Mouse (Mus musculus) spleen, adult 2 months (tissue): ENCODE results near the gene Gm4559.

Experiments
- CTCF ChIP-seq: fragments of 200-500 bp; IDR thresholded peaks from 2 replicates; pipeline ENCODE4 v1.5.1; 2011; ENCODE audit warnings: mild to moderate bottlenecking, inconsistent platforms; ENCODE audit not compliant: insufficient read depth, insufficient read length, insufficient replicate concordance; ENCODE audit errors: extremely low read depth
- POLR2A ChIP-seq: fragments of 200-500 bp; IDR thresholded peaks from 2 replicates; pipeline ENCODE4 v1.6.1; 2011; ENCODE audit warnings: low read depth, low read length, inconsistent platforms

DNA sequence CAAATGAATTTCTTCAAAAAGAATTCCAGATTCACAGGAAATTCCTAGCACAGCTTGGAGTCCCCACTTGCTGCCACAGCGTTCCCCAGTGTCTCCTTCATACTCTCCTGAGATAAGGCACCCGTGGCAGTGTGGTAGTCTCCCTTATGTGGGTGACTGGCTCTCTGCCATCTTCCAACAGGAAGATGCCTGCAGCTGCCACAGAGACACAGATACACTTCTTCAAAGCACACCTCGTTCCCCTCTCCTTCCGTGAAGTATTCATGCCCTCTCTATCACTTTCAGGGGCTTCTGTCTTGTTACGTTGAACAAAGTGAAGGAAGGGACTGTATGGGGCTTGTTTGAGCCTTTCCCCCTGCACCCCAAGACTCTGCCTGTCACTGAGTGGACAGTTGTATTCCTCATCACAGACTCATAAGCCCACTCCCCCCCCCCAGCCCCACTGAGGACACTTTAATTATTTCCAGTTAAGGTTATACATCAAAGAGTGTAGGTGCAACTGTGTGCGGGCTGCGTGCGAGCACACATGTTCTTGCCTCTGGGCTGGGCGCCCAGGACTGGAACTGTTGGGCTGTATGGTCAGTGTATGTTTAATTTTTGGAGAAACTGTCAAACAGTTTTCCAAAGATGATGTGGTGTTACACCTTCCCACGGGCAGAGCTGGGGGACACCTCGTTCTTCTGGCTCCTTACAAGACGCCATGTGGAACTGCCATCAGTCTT lies 49.4 kb upstream of the Gm4559 start:
- TF ChIP-seq POLR2A (no peak), CTCF (no peak)
